Mouse (Mus musculus): ENCODE measurements around the gene Lca5l.
A peak's percentile ranks its signal among the peaks of the same experiment; 100 is the strongest.
"Not testable (repeated sequence)": the region's sequence is repeated elsewhere in the genome, so short reads cannot be mapped to it uniquely, and the experiment has no call there.

Lca5l gene

GRCm38 (mm10) chr16:96150995-96151394, 41.1 kb downstream of the Lca5l start:
- Histone ChIP-seq H3K27me3 (ENCODE audit: insufficient read depth, low read length) (no peaks in the 10 kb centered on the region), H3K4me3 (replicated peaks; ENCODE audit: low read length) (no peak overlapping the region), H3K9me3 (ENCODE audit: low read length) (no peaks in the 10 kb centered on the region), H3K4me1 (replicated peaks; ENCODE audit: low read depth, low read length) (peaks cover 99% of the 10 kb centered on the region), H3K36me3 (ENCODE audit: insufficient read depth, low read length) (peaks cover 64% of the 10 kb centered on the region)
- TF ChIP-seq POU5F1 (IDR thresholded peaks at IDR 0.05; ENCODE audit: borderline replicate concordance, low read length) (no peak), NANOG (IDR thresholded peaks at IDR 0.05; ENCODE audit: borderline replicate concordance, low read length) (no peak), CTCF (conservative IDR thresholded peaks at IDR 0.05; ENCODE audit: low read length) (no peak)

DNA sequence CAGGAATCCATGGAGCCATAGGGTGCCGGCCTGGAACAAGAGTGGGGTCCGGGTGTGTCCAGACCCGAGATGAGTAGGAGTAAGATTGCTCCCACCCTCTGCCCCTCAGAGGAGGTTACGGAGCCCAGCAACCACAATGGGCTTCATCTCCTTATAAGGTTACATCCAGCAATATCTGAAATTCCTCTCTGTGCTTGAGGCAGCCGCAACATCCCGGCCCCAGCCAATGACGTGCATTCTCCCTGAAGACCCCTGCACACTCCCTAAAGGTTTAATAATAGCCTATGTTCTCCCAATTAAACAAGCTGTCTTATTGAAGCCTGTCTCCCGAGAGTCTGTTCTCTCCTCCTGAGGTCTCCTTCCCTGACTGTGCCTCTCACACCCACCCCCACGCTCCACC, 42.8 kb downstream of the Lca5l start:
- H3K27me3 ChIP-seq (ENCODE audit: insufficient read depth, low read length): no peaks in the 10 kb centered on the region
- TF ChIP-seq POU5F1 (IDR thresholded peaks at IDR 0.05; ENCODE audit: borderline replicate concordance, low read length) (no peak), CTCF (conservative IDR thresholded peaks at IDR 0.05; ENCODE audit: low read length) (no peak), NANOG (IDR thresholded peaks at IDR 0.05; ENCODE audit: borderline replicate concordance, low read length) (no peak)
- peaks cover 85% of the 10 kb centered on the region for H3K4me1 ChIP-seq (replicated peaks; ENCODE audit: low read depth, low read length)
- H3K9me3 ChIP-seq (ENCODE audit: low read length): no peaks in the 10 kb centered on the region
- peak overlapping the region; percentile 32 for H3K4me3 ChIP-seq (replicated peaks; ENCODE audit: low read length)
- peaks cover 47% of the 10 kb centered on the region for H3K36me3 ChIP-seq (ENCODE audit: insufficient read depth, low read length)

- Histone ChIP-seq H3K4me1 (replicated peaks; ENCODE audit: low read depth, low read length) (peaks cover 81% of the 10 kb centered on the region), H3K27me3 (ENCODE audit: insufficient read depth, low read length) (no peaks in the 10 kb centered on the region), H3K4me3 (replicated peaks; ENCODE audit: low read length) (peak overlapping the region; percentile 32), H3K36me3 (ENCODE audit: insufficient read depth, low read length) (peaks cover 43% of the 10 kb centered on the region), H3K9me3 (ENCODE audit: low read length) (no peaks in the 10 kb centered on the region)
- TF ChIP-seq POU5F1 (IDR thresholded peaks at IDR 0.05; ENCODE audit: borderline replicate concordance, low read length) (no peak), NANOG (IDR thresholded peaks at IDR 0.05; ENCODE audit: borderline replicate concordance, low read length) (no peak), CTCF (conservative IDR thresholded peaks at IDR 0.05; ENCODE audit: low read length) (no peak)
Measured at GRCm38 (mm10) chr16:96148834-96149233, 43.2 kb downstream of the Lca5l start.

DNA sequence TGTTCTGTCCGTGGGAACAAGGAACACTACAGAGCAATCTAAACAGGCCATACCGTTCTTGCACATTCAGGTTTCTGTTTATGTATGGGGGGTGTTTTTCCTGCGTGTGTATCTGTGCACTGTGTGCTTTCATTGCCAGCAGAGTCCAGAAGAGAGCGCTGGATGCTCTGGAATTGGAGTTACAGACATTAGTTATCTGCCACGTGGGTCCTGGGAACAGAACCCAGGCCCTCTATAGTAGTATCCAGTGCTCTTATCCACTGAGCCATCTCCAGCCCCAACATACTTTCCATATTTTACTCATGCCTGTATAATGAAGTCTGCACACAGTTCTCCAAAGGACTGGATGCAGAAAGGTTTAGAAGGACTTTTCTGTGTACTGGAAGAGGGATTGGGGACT, 46.3 kb downstream of the Lca5l start:
- Histone ChIP-seq H3K9me3 (ENCODE audit: low read length) (peaks cover 3% of the 10 kb centered on the region; the same call in 1 of the 2 replicates), H3K27me3 (ENCODE audit: insufficient read depth, low read length) (peaks cover 2% of the 10 kb centered on the region; the same call in 1 of the 2 replicates), H3K4me3 (replicated peaks; ENCODE audit: low read length) (peak overlapping the region; percentile 97), H3K4me1 (replicated peaks; ENCODE audit: low read depth, low read length) (peaks cover 51% of the 10 kb centered on the region), H3K36me3 (ENCODE audit: insufficient read depth, low read length) (peaks cover 23% of the 10 kb centered on the region)
- no peak for TF ChIP-seq CTCF (conservative IDR thresholded peaks at IDR 0.05; ENCODE audit: low read length)
- no peak for TF ChIP-seq NANOG (IDR thresholded peaks at IDR 0.05; ENCODE audit: borderline replicate concordance, low read length)
- TF ChIP-seq POU5F1 (IDR thresholded peaks at IDR 0.05; ENCODE audit: borderline replicate concordance, low read length): no peak

- TF ChIP-seq CTCF (conservative IDR thresholded peaks at IDR 0.05; ENCODE audit: low read length): peak; percentile 15; the same call in 1 of the 2 replicates
- no peak for TF ChIP-seq NANOG (IDR thresholded peaks at IDR 0.05; ENCODE audit: borderline replicate concordance, low read length)
- Histone ChIP-seq H3K36me3 (ENCODE audit: insufficient read depth, low read length) (peaks cover 23% of the 10 kb centered on the region), H3K4me1 (replicated peaks; ENCODE audit: low read depth, low read length) (peaks cover 45% of the 10 kb centered on the region), H3K4me3 (replicated peaks; ENCODE audit: low read length) (peak within 1 kb of the TSS; percentile 97), H3K9me3 (ENCODE audit: low read length) (peaks cover 3% of the 10 kb centered on the region; the same call in 1 of the 2 replicates), H3K27me3 (ENCODE audit: insufficient read depth, low read length) (peaks cover 2% of the 10 kb centered on the region; the same call in 1 of the 2 replicates)
Measured at GRCm38 (mm10) chr16:96145110-96145800, 46.8 kb downstream of the Lca5l start, which contains the start of gene Wrb. Wrb (plus strand) TSS chr16:96145407.

DNA sequence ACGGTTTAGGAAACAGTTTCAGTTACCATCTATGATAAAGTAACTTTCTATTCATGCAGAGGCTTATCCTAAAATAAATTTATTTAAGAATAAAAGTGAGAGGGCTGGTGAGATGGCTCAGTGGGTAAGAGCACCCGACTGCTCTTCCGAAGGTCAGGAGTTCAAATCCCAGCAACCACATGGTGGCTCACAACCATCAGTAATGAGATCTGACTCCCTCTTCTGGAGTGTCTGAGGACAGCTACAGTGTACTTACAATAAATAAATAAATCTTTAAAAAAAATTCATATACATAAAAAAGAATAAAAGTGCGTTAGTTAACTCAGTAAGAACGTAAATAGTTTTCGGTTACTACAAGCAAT, 47.3 kb downstream of the Lca5l start:
- not testable (repeated sequence) for H3K9me3 ChIP-seq (ENCODE audit: low read length); H3K27me3 ChIP-seq (ENCODE audit: insufficient read depth, low read length)
- Histone ChIP-seq H3K4me3 (replicated peaks; ENCODE audit: low read length) (peak overlapping the region; percentile 97; the same call in 1 of the 2 replicates), H3K4me1 (replicated peaks; ENCODE audit: low read depth, low read length) (peaks cover 40% of the 10 kb centered on the region), H3K36me3 (ENCODE audit: insufficient read depth, low read length) (peaks cover 23% of the 10 kb centered on the region)

DNA sequence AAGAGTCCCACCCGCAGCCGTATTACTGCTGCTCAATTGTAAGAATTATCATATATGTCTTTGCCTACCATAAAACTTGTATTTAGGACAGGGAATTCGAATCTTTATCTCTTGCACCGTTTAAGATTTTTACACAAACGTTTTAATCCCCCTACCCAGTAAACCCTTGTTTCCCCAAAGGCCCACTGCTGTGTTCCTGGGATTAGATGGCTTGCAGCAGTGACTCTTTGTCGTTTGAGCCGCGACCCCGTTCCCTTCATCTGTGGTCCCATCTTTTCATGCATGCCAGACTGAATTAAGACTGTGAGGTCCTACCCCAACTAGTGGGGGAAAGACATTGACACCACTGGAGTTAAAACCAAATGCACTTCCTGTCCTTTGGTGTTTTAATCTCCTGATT, 63.6 kb downstream of the Lca5l start:
- peaks cover 41% of the 10 kb centered on the region for H3K4me1 ChIP-seq (replicated peaks; ENCODE audit: low read depth, low read length)
- TF ChIP-seq POU5F1 (IDR thresholded peaks at IDR 0.05; ENCODE audit: borderline replicate concordance, low read length): no peak
- TF ChIP-seq NANOG (IDR thresholded peaks at IDR 0.05; ENCODE audit: borderline replicate concordance, low read length): no peak
- TF ChIP-seq CTCF (conservative IDR thresholded peaks at IDR 0.05; ENCODE audit: low read length): no peak

GRCm38 (mm10) chr16:96127657-96128344, 64.3 kb downstream of the Lca5l start, which contains the start of gene Hmgn1:
Hmgn1 (minus strand) TSS chr16:96127729.
- H3K4me3 ChIP-seq (replicated peaks; ENCODE audit: low read length): peak within 1 kb of the TSS; percentile 97
- peaks cover 46% of the 10 kb centered on the region for H3K4me1 ChIP-seq (replicated peaks; ENCODE audit: low read depth, low read length)
- H3K27me3 ChIP-seq (ENCODE audit: insufficient read depth, low read length): no peaks in the 10 kb centered on the region
- no peaks in the 10 kb centered on the region for H3K9me3 ChIP-seq (ENCODE audit: low read length)
- peaks cover 41% of the 10 kb centered on the region for H3K36me3 ChIP-seq (ENCODE audit: insufficient read depth, low read length)
- TF ChIP-seq NANOG (IDR thresholded peaks at IDR 0.05; ENCODE audit: borderline replicate concordance, low read length) (no peak), CTCF (conservative IDR thresholded peaks at IDR 0.05; ENCODE audit: low read length) (no peak), POU5F1 (IDR thresholded peaks at IDR 0.05; ENCODE audit: borderline replicate concordance, low read length) (no peak)

More for the DNA sequence above, 63.6 kb downstream of the Lca5l start:
- no peaks in the 10 kb centered on the region for H3K27me3 ChIP-seq (ENCODE audit: insufficient read depth, low read length)
- peak overlapping the region; percentile 87 for H3K4me3 ChIP-seq (replicated peaks; ENCODE audit: low read length)
- no peaks in the 10 kb centered on the region for H3K9me3 ChIP-seq (ENCODE audit: low read length)
- H3K36me3 ChIP-seq (ENCODE audit: insufficient read depth, low read length): peaks cover 35% of the 10 kb centered on the region

All from E14TG2a.4 (cell line).